Mouse (Mus musculus) lung, adult 18-20 months (tissue): Measurements from ENCODE around the gene Tcp11x2.

Experiments used
- DNase-seq, 2 experiments: peaks; one replicate each; pipeline ENCODE4 v3.0.0; 2022; ENCODE audit warnings: mixed read lengths in 2 of 2

Tcp11x2 gene

GRCm38 (mm10) chrX:135693633-135694032 is at the start of gene Tcp11x2:
Gene Tcp11x2, minus strand, starts transcription at chrX:135693790.
- DNase-seq: no peak

GRCm38 (mm10) chrX:135743056-135743355 is 49.4 kb upstream of the Tcp11x2 start:
- no peak for DNase-seq

GRCm38 (mm10) chrX:135742304-135743055 is 48.9 kb upstream of the Tcp11x2 start, which contains the start of the genes Armcx5 and Gprasp1:
Gene Armcx5, plus strand, starts transcription at chrX:135742733.
Gene Gprasp1, plus strand, starts transcription at chrX:135742733.
- DNase-seq: peak; percentile 90

- DNase-seq: no peak
Observed at GRCm38 (mm10) chrX:135738730-135739520, 45.3 kb upstream of the Tcp11x2 start.

DNA sequence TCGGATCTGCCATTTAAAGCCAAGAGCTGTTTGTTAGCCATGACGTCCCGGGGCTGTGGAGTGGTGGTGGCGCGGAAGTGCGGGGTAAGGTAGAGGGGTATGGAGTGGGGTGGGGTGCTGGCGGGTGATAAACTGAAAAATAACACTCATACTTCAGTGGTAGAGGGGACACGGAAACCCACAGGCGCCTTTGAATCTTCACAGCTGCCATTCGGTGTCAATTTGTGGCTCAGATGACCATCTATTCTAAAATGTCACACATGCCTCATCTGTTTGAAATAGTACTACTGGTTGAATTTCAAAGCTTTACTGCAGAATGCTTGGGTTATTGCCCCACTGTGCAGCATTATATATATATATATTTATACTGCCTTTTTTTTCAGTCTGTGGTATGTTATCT is 31.6 kb upstream of the Tcp11x2 start, which contains the start of gene Tmsb15a:
Gene Tmsb15a, minus strand, starts transcription at position 101 of the 400 bp plus-strand sequence.
- DNase-seq: no peak

DNA sequence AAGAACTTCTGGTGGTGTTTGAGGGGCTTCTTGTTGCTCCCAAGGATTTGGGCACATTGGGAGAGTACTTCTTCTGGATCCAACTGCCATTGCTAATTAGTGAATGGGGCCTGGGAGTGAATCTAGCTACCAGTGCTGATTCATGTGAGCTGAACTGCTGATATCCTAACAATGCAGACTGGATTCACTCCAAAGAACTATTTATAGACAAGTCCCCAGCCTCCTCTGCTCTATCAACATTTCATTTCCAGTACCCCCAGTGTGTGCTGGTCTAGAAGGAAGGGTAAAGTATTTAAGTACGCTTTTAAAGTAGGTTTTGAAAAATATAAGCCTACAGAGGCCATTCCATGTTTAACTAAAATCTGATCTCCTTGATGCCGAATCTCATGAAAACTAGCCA is 19.3 kb upstream of the Tcp11x2 start:
- no peak for DNase-seq

DNA sequence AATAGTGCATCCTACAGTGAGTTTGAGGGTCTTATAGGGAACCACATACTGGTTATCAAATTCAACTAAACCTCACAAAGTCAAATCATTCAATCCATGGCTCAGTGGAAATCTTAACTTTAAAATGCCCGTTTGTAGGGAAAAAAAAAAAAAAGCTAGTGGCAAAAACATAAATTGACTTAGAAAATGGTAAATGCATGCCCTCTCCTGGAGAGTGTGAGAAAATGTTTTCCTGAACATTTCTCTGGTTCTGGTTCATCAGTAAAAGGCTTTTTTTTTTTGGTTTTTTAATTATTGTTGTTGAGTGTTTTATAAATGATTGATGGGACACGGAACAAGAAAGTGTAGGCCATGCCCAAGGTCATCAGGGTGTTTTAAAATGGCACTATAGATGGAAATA is 10.8 kb upstream of the Tcp11x2 start:
- no peak for DNase-seq

GRCm38 (mm10) chrX:135703111-135703510 is 9.5 kb upstream of the Tcp11x2 start:
- DNase-seq: no peak

DNA sequence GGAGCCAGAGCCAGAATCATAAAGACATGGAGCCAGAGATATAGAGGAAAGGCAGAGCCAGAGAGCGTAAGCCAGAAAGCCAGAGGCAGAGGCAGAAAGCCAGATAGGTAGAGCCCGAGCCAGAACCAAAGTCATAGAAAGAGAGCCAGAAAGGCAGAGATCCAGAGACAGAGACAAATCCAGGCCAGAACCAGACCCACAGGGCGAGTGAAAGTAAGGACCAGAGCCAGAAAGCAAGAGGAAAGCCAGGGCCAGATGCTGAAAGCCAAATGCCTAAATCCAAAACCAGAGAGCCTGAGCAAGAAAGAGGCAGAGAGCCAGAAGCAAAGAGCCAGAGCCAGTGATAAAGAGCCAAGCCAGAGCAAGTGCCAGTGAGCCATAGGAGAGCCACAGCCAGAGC is 5.8 kb downstream of the Tcp11x2 start:
- DNase-seq: no peak

GRCm38 (mm10) chrX:135681858-135682257 is 11.7 kb downstream of the Tcp11x2 start:
- DNase-seq: no peak

DNA sequence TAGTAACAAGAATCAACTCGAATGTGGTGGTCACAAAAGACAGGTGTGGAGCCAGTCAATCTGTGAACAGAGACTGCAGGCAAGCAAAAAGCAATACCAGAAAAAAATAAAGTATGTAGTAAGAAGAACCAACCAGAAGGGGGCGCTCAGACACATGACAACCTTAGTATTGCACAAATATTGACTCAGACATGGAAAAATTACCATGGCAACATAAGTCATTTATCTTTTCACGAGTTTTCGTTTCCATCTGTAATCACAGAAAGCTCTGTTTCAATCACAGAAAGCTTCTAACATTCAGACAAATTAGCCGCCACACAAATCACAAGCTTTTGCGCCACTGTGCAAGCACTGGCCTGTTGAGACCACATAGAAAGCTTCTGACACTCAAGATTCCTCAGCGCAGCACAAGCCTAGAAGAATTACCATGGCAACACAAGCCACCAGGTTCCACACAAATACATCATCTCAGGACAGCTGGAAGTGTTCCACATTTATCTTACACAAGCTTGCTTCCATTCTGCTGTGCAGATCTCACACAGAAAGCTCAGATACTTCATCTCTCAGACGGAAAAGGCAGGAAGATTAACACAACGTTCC is 41.3 kb downstream of the Tcp11x2 start:
- no peak for DNase-seq

DNA sequence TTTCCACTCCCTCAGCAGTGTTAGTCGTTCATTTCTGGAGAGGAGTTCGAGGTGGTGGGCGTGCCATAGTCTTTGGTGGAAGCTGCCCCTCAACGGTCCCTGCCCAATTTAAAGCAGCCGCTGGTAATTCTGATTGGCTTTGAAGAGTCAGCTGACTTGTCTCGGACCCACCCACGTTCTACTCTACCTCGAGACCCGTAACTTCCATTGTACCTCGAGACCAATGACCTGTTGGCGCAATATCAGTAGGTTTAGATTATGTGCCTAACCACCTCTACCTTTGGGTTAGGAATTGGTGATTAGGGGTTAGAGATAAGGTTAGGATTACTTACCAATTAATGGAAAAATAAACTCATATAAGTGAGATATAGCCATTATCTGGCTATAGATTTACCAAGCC is 66.0 kb downstream of the Tcp11x2 start, which contains the start of gene Prame:
Gene Prame, minus strand, starts transcription at position 101 of the 400 bp plus-strand sequence.
- DNase-seq: no peak
